ENCODE assay signal across 9 mouse cellular contexts in genomic region chr8:120067936-120068668, GRCm38 (mm10). TPM values are rescaled to one million over a fixed set of nuclear protein-coding genes. Genes with fewer than 3 reads are reported as not detected.
A peak's percentile ranks its signal among the peaks of the same experiment; 100 is the strongest.
DNase-seq lines count a peak whose midpoint lies in the region; ATAC-seq and TF ChIP-seq lines count a peak whose summit lies in the region.
"Had no signal": no experiment of that assay in that cellular context is flagged by ENCODE, and none has a peak within 500 bp of the region (broad histone marks: within the 10 kb centered on the region; RNA-seq: fewer than 3 reads in every experiment).

No protein-coding gene starts in this region.

- 24% methylated on average over 19 of the region's 19 CpGs for WGBS in kidney, adult 2 months

- no peaks in the 10 kb centered on the region for H3K27me3 ChIP-seq in kidney, adult 2 months (replicated peaks; ENCODE audit: control insufficient read depth, insufficient read depth, low read length)

- no peak for ATAC-seq in erythroblast, adult 5-6 weeks (replicated peaks; ENCODE audit: low FRiP score, poor library complexity, severe bottlenecking)

- no peak overlapping the region for H3K4me3 ChIP-seq in kidney, adult 2 months (ENCODE audit: insufficient read depth, low read depth, low read length)

- no peak overlapping the region for H3K27ac ChIP-seq in kidney, adult 2 months (ENCODE audit: insufficient read depth, low read depth, low read length)
- H3K27ac ChIP-seq: macrophage had no signal

- peak; percentile 45 for DNase-seq in embryo, embryonic 10 days (ENCODE audit: low spot score)
- no peak for DNase-seq in embryo, embryonic 11 days
- DNase-seq in cerebellum, adult 9-11 months, result peak; percentile 82
- peak; percentile 91 for DNase-seq in kidney, adult 2 months
- DNase-seq in lung, postnatal 4 days, result peak; percentile 56 to 82
- DNase-seq in yolk sac, embryonic 10.5 days (ENCODE audit: low spot score), result no peak
- DNase-seq in retina, postnatal 1 day, result no peak

- no peak for TF ChIP-seq CTCF in kidney, adult 2 months (conservative IDR thresholded peaks at IDR 0.05; ENCODE audit: insufficient read depth, insufficient read length, low read depth, low read length)

- no peaks in the 10 kb centered on the region for H3K36me3 ChIP-seq in kidney, adult 2 months (ENCODE audit: control insufficient read depth, insufficient read depth, low read length)

- no peak for TF ChIP-seq POLR2A in kidney, adult 2 months (IDR thresholded peaks at IDR 0.05; ENCODE audit: low read depth, low read length)

- H3K4me1 ChIP-seq in kidney, adult 2 months (ENCODE audit: control insufficient read depth, insufficient read depth, low read length), result peaks cover 18% of the 10 kb centered on the region

RNA-seq across cellular contexts. Expression of gene Zdhhc7, which starts 33.2 kb away (rescaled TPM):
- 58.7 and 68.2 TPM in 2 replicates for polyA plus RNA-seq in kidney, adult 2 months (2012; rRNA removed)
- total RNA-seq in erythroblast, adult 5-6 weeks (2015; ENCODE audit: low replicate concordance), result 0.38 and 5.4 TPM in 2 replicates
- total RNA-seq in erythroblast, adult 5-6 weeks (2017; ENCODE audit: low replicate concordance), result 8.0 and 9.2 TPM in 2 replicates

RNA-seq across cellular contexts. Expression of gene 6430548M08Rik, which starts 45.9 kb away (rescaled TPM):
- polyA plus RNA-seq in kidney, adult 2 months (2012; rRNA removed), result 8.4 and 8.8 TPM in 2 replicates
- 10.0 and 11.0 TPM in 2 replicates for total RNA-seq in erythroblast, adult 5-6 weeks (2015; ENCODE audit: low replicate concordance)
- total RNA-seq in erythroblast, adult 5-6 weeks (2017; ENCODE audit: low replicate concordance), result 16.4 and 23.5 TPM in 2 replicates

Comparison
In these comparisons a context has a peak if more than half of its experiments do, and no peak if none do; other contexts are left out.
1. DNase-seq: peak in embryo, embryonic 10 days (single experiment), cerebellum, adult 9-11 months (single experiment), kidney, adult 2 months (single experiment) and lung, postnatal 4 days (2 of 2); none in embryo, embryonic 11 days (single experiment), yolk sac, embryonic 10.5 days (single experiment) and retina, postnatal 1 day (single experiment).